Mouse (Mus musculus) granulocyte monocyte progenitor cell, adult 5-6 weeks (primary cell): ENCODE results near the gene Tulp4. TPM values are rescaled to one million over a fixed set of nuclear protein-coding genes. Genes with fewer than 3 reads are reported as not detected.
"Not testable (repeated sequence)": the region's sequence is repeated elsewhere in the genome, so short reads cannot be mapped to it uniquely, and the experiment has no call there.

Source experiments
- ATAC-seq: replicated peaks from 2 replicates; pipeline ENCODE4 v1.8.0; 2016; ENCODE audit warnings: mild to moderate bottlenecking, moderate TSS enrichment, inconsistent platforms; ENCODE audit not compliant: poor library complexity, severe bottlenecking
- total RNA-seq, 2 experiments: library from RNA; stranded (forward) in 1 of 2; stranded (reverse) in 1 of 2; fragments of 200-712, 200-1000 nt in 1 of 2; fragments of >200 nt in 1 of 2; fragmentation: Nextera tagmentation in 1 of 2; gene quantifications; 2 replicates each; pipeline ENCODE4 v1.2.3; 2014 to 2017

Gene Tulp4
- total RNA-seq, 2 experiments from 2014 or later: 3.1 to 9.5 TPM

- no peak for ATAC-seq
These were observed 76.5 kb downstream of the Tulp4 start for GRCm38 (mm10) chr17:6182715-6183114.

- peak; percentile 72 for ATAC-seq
These were observed 80.4 kb downstream of the Tulp4 start for GRCm38 (mm10) chr17:6186651-6187050.

- peak; percentile 85 for ATAC-seq
These were observed 80.9 kb downstream of the Tulp4 start for GRCm38 (mm10) chr17:6187183-6187582.

GRCm38 (mm10) chr17:6189207-6189606 lies 83.0 kb downstream of the Tulp4 start:
- peak; percentile 32; the same call in 1 of the 2 replicates for ATAC-seq

GRCm38 (mm10) chr17:6192275-6192674 lies 86.0 kb downstream of the Tulp4 start:
- ATAC-seq: no peak

- ATAC-seq: no peak
These were observed 89.2 kb downstream of the Tulp4 start for GRCm38 (mm10) chr17:6195390-6195789.

- no peak for ATAC-seq
These were observed 91.3 kb downstream of the Tulp4 start for GRCm38 (mm10) chr17:6197491-6197890.

GRCm38 (mm10) chr17:6198670-6199069 lies 92.4 kb downstream of the Tulp4 start:
- ATAC-seq: no peak

GRCm38 (mm10) chr17:6199166-6199565 lies 92.9 kb downstream of the Tulp4 start:
- ATAC-seq: no peak

GRCm38 (mm10) chr17:6201522-6202250 lies 95.4 kb downstream of the Tulp4 start:
- no peak for ATAC-seq

- 0 out of 2 replicates have a peak, but pooled peaks have one; percentile 25 for ATAC-seq
These were observed 96.3 kb downstream of the Tulp4 start for GRCm38 (mm10) chr17:6202389-6203110.

GRCm38 (mm10) chr17:6203126-6203525 lies 96.9 kb downstream of the Tulp4 start:
- no peak for ATAC-seq

- ATAC-seq: no peak
These were observed 97.6 kb downstream of the Tulp4 start for GRCm38 (mm10) chr17:6203795-6204194.

- no peak for ATAC-seq
These were observed 105.5 kb downstream of the Tulp4 start for GRCm38 (mm10) chr17:6211721-6212120.

GRCm38 (mm10) chr17:6215640-6216039 lies 109.4 kb downstream of the Tulp4 start:
- ATAC-seq: no peak

- ATAC-seq: no peak
These were observed 110.3 kb downstream of the Tulp4 start for GRCm38 (mm10) chr17:6216514-6216913.

- not testable (repeated sequence) for ATAC-seq
These were observed 126.4 kb downstream of the Tulp4 start for GRCm38 (mm10) chr17:6232633-6233032.

- not testable (repeated sequence) for ATAC-seq
These were observed 145.1 kb downstream of the Tulp4 start for GRCm38 (mm10) chr17:6251298-6251697.

GRCm38 (mm10) chr17:6256400-6257069 lies 150.3 kb downstream of the Tulp4 start, which contains the start of gene Tmem181a:
Gene Tmem181a, plus strand, starts transcription at chr17:6256860.
- ATAC-seq: peak; percentile 80

- not testable (repeated sequence) for ATAC-seq
These were observed 150.8 kb downstream of the Tulp4 start for GRCm38 (mm10) chr17:6257070-6257456.
